Mouse (Mus musculus) small intestine, adult 2 months (tissue): ENCODE measurements around the gene Ttll1. TPM values are rescaled to one million over a fixed set of nuclear protein-coding genes. Genes with fewer than 3 reads are reported as not detected.
A peak's percentile ranks its signal among the peaks of the same experiment; 100 is the strongest.

Experiments used
- H3K27ac ChIP-seq: fragments of 200-500 bp; 2 replicates; pipeline ENCODE4 v1.5.1; 2012; ENCODE audit warnings: low read depth, low read length, control low read depth, inconsistent platforms; ENCODE audit not compliant: insufficient read depth
- H3K27me3 ChIP-seq: fragments of 200-500 bp; 2 replicates; pipeline ENCODE4 v1.6.1; 2012; ENCODE audit warnings: mild to moderate bottlenecking, moderate library complexity, low read length, inconsistent platforms; ENCODE audit not compliant: control insufficient read depth, insufficient read depth
- H3K36me3 ChIP-seq: fragments of 200-500 bp; 2 replicates; pipeline ENCODE4 v1.6.1; 2012; ENCODE audit warnings: mild to moderate bottlenecking, low read length, control low read depth, inconsistent platforms; ENCODE audit not compliant: control insufficient read depth, insufficient read depth
- H3K4me1 ChIP-seq: fragments of 200-500 bp; 2 replicates; pipeline ENCODE4 v1.6.1; 2012; ENCODE audit warnings: low read length, inconsistent platforms, mixed read lengths; ENCODE audit not compliant: control insufficient read depth, insufficient read depth, insufficient read length
- H3K4me3 ChIP-seq: fragments of 200-500 bp; 2 replicates; pipeline ENCODE4 v1.5.1; 2012; ENCODE audit warnings: low read depth, mild to moderate bottlenecking, control low read depth, inconsistent platforms, low read length, moderate library complexity
- CTCF ChIP-seq: fragments of 200-500 bp; IDR thresholded peaks from 2 replicates; pipeline ENCODE4 v1.5.1; 2012; ENCODE audit warnings: low read depth, mild to moderate bottlenecking, control low read depth, inconsistent platforms, low read length, moderate library complexity, mixed read lengths; ENCODE audit not compliant: insufficient replicate concordance, insufficient read length; ENCODE audit errors: extremely low read depth
- POLR2A ChIP-seq: fragments of 200-500 bp; IDR thresholded peaks from 2 replicates; pipeline ENCODE4 v1.6.1; 2012; ENCODE audit warnings: low read depth, mild to moderate bottlenecking, control low read depth, inconsistent platforms, low read length, moderate library complexity
- WGBS: fragments of 180-500 bp; shearing (Covaris S2); methylation state at CpG from one replicate; pipeline ENCODE4 v1.1.7; 2018; 5-methylcytosine and 5-hydroxymethylcytosine counted together
- polyA plus RNA-seq: library from polyadenylated mRNA; depleted of rRNA; stranded (reverse); fragments of >200 nt; gene quantifications from 2 replicates; pipeline ENCODE4 v1.2.3, GENCODE M21; 2012

The Ttll1 gene
- polyA plus RNA-seq, 1 experiment, result 3.1 TPM

DNA sequence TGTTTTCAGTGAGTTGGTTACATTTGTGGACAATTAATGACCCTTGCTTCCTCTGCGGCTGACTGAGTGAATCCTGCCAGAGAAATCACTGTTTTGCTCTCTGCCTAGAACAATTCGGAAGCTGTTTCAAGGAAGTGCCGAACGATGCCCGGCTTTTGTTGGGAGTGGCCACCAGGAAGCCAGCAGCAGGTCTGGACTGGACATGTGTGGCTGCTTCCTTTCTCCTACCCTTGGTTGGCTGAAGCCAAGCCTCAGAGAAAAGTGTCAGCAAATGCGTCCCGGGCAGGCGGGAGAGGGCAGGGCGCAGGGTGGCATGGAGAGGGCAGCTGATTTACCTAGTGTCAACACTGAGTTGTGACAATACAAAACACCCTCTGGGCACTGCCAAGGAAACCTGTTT is 19.5 kb upstream of the Ttll1 start:
- no peak for TF ChIP-seq CTCF
- TF ChIP-seq POLR2A, result no peak
- Histone ChIP-seq H3K36me3 (no peaks in the 10 kb centered on the region), H3K4me1 (peaks cover 7% of the 10 kb centered on the region), H3K27me3 (peaks cover 8% of the 10 kb centered on the region; the same call in 1 of the 2 replicates), H3K27ac (no peak overlapping the region), H3K4me3 (no peak overlapping the region)
- 47% methylated on average over 9 of the region's 9 CpGs for WGBS

DNA sequence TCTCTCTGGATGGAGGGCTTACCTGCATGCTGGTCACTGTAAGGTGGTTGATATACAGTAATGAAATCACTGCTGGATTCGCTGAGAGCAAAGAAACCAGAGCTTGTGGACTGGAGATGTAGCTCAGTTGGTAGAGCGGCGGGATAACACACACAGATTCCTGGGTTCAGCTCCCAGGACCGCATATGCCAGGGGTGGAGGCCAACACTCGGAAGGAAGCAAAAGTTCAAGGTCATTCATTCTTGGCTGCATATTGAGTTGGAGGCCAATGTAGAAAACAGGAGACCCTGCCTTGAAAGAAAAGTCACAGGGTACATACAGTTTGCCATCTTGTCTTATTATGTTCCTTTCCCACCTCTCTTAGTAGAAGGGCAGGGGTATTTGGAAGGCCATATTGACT is 19.1 kb upstream of the Ttll1 start:
- no peak for TF ChIP-seq POLR2A
- no peak for TF ChIP-seq CTCF
- Histone ChIP-seq H3K36me3 (no peaks in the 10 kb centered on the region), H3K27me3 (peaks cover 8% of the 10 kb centered on the region; the same call in 1 of the 2 replicates), H3K4me3 (no peak overlapping the region), H3K4me1 (peaks cover 3% of the 10 kb centered on the region), H3K27ac (no peak overlapping the region)
- 74% methylated on average over 5 of the region's 5 CpGs for WGBS

DNA sequence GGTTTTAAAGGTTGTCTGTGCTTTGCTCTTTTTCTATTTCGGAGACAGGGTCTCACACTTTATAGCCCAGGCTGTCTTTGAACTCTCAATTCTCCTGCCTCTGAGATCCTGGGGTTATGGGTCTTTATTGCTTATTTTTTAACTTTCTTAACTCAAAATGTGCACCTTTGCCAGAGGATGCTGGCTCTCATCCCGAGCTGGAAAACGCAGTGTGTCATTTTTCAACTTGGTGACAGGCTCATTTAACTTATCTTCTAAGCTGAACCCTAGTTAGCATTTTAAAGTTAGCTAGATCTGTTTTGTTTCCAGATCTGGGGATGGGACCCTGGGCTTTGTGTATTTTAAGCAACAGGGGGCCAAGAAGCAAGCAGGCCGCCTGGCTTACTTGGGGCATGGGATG is 18.2 kb upstream of the Ttll1 start:
- peaks cover 3% of the 10 kb centered on the region; the same call in 1 of the 2 replicates for H3K4me1 ChIP-seq
- no peak overlapping the region for H3K27ac ChIP-seq
- peaks cover 8% of the 10 kb centered on the region; the same call in 1 of the 2 replicates for H3K27me3 ChIP-seq
- WGBS, result 87% methylated on average over 4 of the region's 4 CpGs
- TF ChIP-seq POLR2A, result no peak
- TF ChIP-seq CTCF, result no peak
- no peak overlapping the region for H3K4me3 ChIP-seq
- no peaks in the 10 kb centered on the region for H3K36me3 ChIP-seq

DNA sequence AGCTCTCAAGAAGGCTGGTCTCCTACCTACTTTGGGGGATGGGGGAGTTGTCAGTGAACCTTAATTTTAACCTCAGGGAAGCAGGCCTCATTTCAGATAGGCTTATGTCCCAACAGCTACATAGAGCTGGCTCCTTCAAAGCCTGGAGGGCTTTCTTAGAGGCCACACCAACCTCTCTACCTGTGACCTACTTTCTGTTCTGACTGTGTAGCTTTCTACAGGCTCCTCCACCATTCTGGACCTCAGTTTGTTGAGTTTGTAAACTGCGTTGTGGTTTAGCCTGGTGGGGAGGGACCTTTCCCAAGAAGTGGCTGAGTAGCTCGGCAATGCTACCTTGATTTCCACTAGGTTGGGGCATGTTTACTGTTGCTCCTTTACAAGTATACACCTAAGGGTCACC is 17.1 kb upstream of the Ttll1 start:
- no peak overlapping the region for H3K4me3 ChIP-seq
- H3K27ac ChIP-seq, result no peak overlapping the region
- WGBS, result 79% methylated on average over 2 of the region's 2 CpGs
- H3K4me1 ChIP-seq, result peaks cover 3% of the 10 kb centered on the region; the same call in 1 of the 2 replicates
- TF ChIP-seq CTCF, result no peak
- no peak for TF ChIP-seq POLR2A
- peaks cover 8% of the 10 kb centered on the region; the same call in 1 of the 2 replicates for H3K27me3 ChIP-seq
- no peaks in the 10 kb centered on the region for H3K36me3 ChIP-seq

DNA sequence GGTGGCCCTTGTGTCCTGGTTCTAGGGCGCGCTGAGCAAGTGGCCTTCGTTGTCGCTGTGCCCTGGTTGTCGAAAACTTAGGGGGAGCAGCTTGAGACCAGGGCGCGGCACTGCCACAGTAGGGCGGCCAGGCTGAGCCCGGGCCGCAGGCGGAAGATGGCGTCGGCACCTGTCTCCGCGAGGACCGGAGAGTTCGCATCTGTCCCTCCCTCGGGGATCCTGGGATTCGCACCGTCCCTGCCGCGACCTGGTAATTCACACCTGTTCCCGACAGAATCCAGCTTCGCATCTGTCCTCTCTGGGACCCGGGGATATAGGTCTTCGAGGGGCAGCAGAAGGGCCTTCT is 16.4 kb upstream of the Ttll1 start:
- H3K27me3 ChIP-seq, result peaks cover 8% of the 10 kb centered on the region; the same call in 1 of the 2 replicates
- TF ChIP-seq CTCF (no peak), POLR2A (no peak)
- no peak overlapping the region for H3K27ac ChIP-seq
- WGBS, result 4% methylated on average over 26 of the region's 26 CpGs
- peak overlapping the region; percentile 69 for H3K4me3 ChIP-seq
- peaks cover 3% of the 10 kb centered on the region; the same call in 1 of the 2 replicates for H3K4me1 ChIP-seq
- H3K36me3 ChIP-seq, result no peaks in the 10 kb centered on the region

DNA sequence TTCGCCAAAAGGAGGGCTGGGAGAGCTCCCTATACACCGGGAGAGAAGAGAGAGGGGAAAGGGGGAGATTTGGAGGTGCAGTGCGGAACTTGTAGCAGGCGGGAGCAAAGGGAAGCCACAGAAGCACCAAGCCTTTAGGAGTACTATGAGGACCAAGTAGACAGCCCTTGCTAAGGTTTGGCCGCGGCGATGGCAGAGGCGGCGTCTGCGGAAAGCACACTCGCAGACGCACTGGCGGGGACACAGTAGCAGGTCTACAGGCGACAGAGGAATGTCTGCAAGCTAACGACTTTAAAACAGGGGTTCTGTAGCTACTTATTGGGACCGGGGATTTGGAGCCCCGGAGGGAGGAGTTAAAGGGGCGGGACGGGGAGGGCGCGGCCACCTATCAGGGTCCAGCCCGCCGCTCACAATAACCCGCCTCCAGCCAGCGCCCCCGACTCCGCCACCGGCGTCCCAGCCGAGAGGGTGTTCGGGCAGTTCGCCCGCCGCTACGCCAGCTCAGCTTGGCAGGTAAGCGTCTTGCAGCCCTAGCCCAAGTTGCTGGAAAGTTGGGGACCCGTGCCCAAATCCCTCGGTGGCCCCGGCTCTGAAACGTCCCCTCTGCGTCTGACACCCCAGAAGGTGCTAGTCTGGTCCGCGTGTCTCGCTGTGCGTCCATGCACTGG is 15.9 kb upstream of the Ttll1 start, which contains the start of gene Bik:
Gene Bik (plus strand): TSS at position 439 of the 668 bp plus-strand sequence.
- Histone ChIP-seq H3K4me1 (peaks cover 3% of the 10 kb centered on the region; the same call in 1 of the 2 replicates), H3K27me3 (peaks cover 8% of the 10 kb centered on the region; the same call in 1 of the 2 replicates), H3K4me3 (peak within 1 kb of the TSS; percentile 69), H3K36me3 (no peaks in the 10 kb centered on the region), H3K27ac (no peak within 1 kb of the TSS)
- WGBS, result 1% methylated on average over 45 of the region's 45 CpGs
- TF ChIP-seq POLR2A (no peak), CTCF (no peak)

DNA sequence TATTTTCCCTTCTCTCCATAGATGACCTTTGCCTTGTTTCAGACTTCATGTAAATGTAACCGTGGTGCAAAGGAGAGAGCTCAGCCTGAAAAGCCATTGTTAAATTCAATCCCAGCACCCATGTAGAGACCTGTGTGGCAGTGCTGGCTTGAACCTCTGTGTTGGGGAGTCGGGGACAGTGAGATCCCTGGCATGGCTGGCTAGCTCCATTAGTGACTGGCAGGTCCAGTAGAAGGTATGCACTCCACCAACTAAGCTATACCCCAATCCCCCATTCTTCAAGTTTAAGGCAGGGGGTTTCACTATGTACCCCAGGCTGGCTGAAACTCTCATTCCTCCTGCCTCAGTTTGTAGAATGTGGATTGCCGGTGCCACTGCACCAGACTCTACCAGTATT is 13.6 kb upstream of the Ttll1 start:
- no peak for TF ChIP-seq POLR2A
- no peak for TF ChIP-seq CTCF
- Histone ChIP-seq H3K4me1 (peaks cover 3% of the 10 kb centered on the region; the same call in 1 of the 2 replicates), H3K27me3 (peaks cover 8% of the 10 kb centered on the region), H3K27ac (no peak overlapping the region), H3K36me3 (no peaks in the 10 kb centered on the region), H3K4me3 (no peak overlapping the region)
- WGBS, result 84% methylated on average over 3 of the region's 3 CpGs
